Mouse (Mus musculus) granulocyte monocyte progenitor cell, adult 5-6 weeks (primary cell): ENCODE data around the gene B830017H08Rik. TPM values are rescaled to one million over a fixed set of nuclear protein-coding genes. Genes with fewer than 3 reads are reported as not detected.
A peak's percentile ranks its signal among the peaks of the same experiment; 100 is the strongest.

Experiments used
- ATAC-seq: replicated peaks from 2 replicates; pipeline ENCODE4 v1.8.0; 2016; ENCODE audit warnings: mild to moderate bottlenecking, moderate TSS enrichment, inconsistent platforms; ENCODE audit not compliant: poor library complexity, severe bottlenecking
- total RNA-seq, 2 experiments: library from RNA; stranded (forward) in 1 of 2; stranded (reverse) in 1 of 2; fragments of 200-712, 200-1000 nt in 1 of 2; fragments of >200 nt in 1 of 2; fragmentation: Nextera tagmentation in 1 of 2; gene quantifications; 2 replicates each; pipeline ENCODE4 v1.2.3; 2014 to 2017

Gene B830017H08Rik
- not detected in 2 replicates for total RNA-seq (2014; fragmentation: Nextera tagmentation)
- not detected in 2 replicates for total RNA-seq (2017)

DNA sequence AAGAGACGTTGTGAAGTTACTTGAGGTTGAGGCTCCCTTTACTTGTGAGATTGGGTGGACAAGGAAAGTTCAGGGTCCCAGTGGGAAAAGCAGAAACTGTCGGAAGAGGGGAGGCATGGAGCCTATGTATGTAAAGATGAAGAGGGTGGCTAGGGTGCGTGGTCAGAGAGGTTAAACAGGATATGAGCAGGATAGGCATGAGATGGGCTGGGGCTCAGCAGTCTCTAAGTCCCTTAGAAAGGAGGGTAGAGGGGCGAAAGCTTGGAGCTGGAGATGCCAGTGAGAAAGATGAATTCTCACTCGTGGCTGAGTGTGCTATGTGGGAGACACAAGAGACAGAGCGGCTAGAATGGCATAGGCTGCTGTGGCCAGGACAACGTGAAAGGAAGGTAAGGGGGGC is at the start of gene B830017H08Rik:
Gene B830017H08Rik (plus strand): TSS at position 301 of the 400 bp plus-strand sequence.
- ATAC-seq, result no peak

GRCm38 (mm10) chr16:17785337-17785736 is 47.6 kb upstream of the B830017H08Rik start:
- no peak for ATAC-seq

- no peak for ATAC-seq
Measured at GRCm38 (mm10) chr16:17792728-17793127, 40.2 kb upstream of the B830017H08Rik start.

- no peak for ATAC-seq
Measured at GRCm38 (mm10) chr16:17794047-17794446, 38.9 kb upstream of the B830017H08Rik start.

DNA sequence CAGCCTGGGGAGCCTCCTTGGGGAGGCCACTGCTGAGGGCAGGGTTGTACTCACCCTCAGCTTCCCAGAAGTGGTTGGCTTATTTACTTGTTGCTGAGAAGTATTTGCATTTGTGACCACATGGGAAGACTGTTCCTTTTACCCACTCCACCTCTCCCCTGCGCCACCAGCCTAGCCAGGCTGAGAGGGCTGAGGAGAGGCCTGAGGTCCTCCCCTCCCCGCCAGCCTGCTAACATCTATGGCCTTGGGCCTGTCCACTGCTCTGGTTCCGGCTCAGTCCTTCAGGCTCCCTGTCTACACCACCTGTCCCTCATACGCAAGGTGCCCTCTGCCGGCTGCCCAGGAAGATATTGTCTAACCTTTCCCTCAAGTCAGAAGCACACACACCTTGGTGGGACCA is 37.3 kb upstream of the B830017H08Rik start:
- ATAC-seq, result no peak

- peak; percentile 52; the same call in 1 of the 2 replicates for ATAC-seq
Measured at GRCm38 (mm10) chr16:17796519-17796918, 36.4 kb upstream of the B830017H08Rik start.

GRCm38 (mm10) chr16:17796971-17797811 is 35.7 kb upstream of the B830017H08Rik start, which contains the start of gene Scarf2:
Gene Scarf2, plus strand, starts transcription at chr16:17797282.
- ATAC-seq, result 0 out of 2 replicates have a peak, but pooled peaks have one; percentile 9

DNA sequence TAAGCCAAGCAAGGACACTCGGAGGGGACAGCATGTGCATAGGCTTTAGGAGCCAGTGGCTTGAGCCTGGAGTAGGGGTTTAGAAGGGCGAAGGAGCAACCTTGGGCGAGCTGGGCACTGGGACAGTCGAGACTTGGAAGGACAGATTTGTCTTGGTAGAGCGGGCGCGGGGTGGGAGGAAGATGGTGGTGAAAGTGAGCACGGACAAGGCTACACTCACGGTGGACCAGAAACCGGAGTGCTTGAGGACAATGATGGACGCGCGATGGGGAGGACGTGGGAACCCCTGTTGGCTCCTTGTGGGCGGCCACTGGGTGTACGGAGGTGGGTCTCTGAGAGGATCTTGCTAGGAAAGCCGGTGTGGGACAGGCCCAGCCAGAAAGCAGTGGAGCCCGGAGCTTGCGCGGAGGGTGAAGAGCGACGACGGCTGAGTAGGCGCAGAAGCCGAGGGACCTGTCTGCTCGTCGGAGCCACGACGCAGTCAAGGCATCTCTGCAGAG is 35.1 kb upstream of the B830017H08Rik start:
- ATAC-seq, result no peak

DNA sequence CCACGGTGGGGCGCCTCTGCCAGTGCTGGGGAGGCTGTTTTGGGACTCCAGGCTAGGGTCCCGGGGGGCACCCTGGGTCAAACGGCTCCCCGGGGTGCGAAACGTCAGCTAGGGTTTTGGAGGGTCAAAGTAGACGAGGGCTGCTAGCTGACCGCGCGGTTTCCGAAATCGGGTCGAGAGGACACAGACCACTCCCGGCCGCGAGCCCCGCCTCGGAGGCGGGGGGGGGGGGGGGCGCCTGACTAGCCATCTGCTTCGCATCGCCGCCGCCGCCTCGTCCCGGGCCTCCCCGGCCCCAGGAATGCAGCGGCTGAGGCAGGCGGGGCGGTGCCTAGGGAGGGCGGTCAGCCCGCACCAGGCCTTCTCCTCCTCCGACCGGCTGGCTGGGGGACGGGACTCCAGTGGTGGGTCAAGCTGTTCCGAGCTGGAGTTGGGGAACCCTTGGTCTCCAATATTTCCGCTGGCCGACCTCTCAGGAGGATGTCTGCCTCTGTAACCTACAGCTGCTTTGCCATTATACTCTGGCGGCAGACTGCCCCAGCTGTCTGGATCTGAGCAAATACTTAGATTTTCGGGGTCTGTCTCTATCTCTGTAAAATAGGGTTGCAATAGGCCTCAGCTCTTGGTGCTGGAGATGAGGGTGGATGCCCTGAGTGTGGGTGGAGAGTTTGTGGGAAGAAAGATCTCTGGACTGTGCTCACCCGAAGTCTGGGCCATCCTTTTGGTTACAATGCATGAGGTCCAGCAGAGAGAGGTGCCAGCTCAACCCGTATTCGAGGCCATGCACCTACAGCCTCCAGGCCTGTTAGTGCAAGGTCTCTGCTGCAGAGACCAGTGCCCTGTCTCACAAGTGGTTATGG is 34.4 kb upstream of the B830017H08Rik start:
- no peak for ATAC-seq

DNA sequence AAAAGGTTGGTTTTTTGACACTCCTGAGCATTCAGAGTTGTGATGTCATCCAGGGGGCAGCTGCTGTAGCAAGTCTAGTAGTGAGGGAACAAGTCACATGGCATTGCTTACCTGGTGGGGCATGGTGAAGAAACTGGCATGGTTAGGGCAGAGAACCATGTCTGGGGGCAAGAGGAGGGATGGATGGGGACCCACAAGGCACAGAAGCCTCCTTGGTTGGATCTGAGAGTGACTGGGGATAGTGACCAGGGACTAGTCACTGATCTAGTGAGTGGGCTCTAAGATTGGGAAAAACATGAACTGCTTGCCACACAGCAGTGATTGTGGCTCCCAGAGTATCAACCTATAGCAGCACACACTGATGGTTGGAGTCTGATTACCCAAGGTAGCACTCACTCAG is 33.3 kb upstream of the B830017H08Rik start:
- no peak for ATAC-seq

- no peak for ATAC-seq
Measured at GRCm38 (mm10) chr16:17801777-17802455, 31.0 kb upstream of the B830017H08Rik start.

DNA sequence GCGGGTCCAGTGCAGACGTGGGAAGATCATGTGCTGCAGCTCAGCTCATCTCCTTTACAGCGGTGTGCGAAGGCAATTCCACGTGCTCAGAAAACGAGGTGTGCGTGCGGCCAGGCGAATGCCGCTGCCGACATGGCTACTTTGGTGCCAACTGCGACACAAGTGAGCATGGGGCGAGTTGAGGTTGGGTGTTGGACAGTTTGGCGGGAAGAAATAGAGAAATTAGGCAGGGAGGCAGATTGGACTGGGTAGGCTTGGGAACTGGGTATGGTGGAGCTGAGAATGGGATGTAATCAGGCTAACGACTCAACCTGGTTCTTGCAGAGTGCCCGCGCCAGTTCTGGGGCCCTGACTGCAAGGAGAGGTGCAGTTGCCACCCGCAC is 30.5 kb upstream of the B830017H08Rik start:
- no peak for ATAC-seq

- ATAC-seq, result peak; percentile 19
Measured at GRCm38 (mm10) chr16:17802839-17803674, 29.9 kb upstream of the B830017H08Rik start.

DNA sequence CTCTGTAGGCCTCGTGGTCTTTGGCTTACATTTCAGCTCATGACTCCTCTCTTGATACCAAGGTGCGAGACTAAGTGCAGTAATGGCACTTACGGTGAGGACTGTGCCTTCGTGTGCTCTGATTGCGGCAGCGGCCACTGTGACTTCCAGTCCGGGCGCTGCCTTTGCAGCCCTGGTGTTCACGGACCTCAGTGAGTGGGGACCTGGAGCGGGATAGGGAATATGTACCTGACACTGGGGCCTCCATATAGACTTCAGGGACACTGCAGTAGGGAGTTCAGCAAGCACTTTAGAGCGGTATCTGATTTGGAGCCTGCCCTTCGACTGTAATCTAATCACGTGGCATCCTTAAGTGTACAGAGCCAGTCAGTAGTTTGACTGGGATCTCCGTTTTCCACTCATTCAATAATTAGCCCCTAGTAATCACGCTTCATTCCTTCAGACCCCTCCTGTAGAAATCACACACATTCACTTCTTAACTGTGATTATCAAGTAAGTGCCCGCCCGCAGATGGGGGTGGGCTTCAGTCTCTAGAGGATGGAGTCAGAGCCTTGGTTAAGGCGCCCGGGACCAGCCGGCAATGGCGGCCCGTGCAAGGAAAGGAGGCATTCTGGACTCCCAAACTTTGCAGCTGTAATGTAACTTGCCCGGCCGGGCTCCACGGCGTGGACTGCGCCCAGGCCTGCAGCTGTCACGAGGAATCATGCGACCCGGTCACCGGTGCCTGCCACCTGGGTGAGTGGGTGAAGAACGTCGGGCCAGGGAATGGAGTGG is 29.1 kb upstream of the B830017H08Rik start:
- ATAC-seq, result no peak

GRCm38 (mm10) chr16:17804449-17804912 is 28.4 kb upstream of the B830017H08Rik start:
- no peak for ATAC-seq

GRCm38 (mm10) chr16:17804982-17805381 is 27.9 kb upstream of the B830017H08Rik start:
- ATAC-seq, result no peak

- ATAC-seq, result no peak
Measured at GRCm38 (mm10) chr16:17806581-17807191, 26.2 kb upstream of the B830017H08Rik start.
